In the genomic region with DNA sequence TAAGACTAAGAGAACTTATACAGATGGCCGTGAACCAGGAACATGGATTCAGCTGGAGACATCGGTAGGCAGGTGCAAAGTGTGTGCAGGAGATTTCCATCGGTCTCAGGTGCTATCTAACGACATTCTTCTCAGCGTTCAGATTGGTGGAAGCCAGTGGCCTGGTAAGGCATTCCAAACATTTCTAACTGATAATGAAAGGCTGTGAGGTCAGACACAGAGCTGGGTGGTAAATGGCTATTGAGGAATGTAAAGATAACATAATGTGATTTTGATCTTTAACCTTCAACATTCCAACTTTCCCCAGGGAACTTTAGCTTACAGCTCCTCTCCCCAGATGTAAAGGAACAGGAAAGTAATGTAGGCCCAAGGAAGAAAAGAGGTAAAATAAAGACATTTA, we compare ENCODE assay signal across 20 mouse cellular contexts.
DNase-seq lines count a peak whose midpoint lies in the region; ATAC-seq and TF ChIP-seq lines count a peak whose summit lies in the region.
"Had no signal": no experiment of that assay in that cellular context is flagged by ENCODE, and none has a peak within 500 bp of the region (broad histone marks: within the 10 kb centered on the region; RNA-seq: fewer than 3 reads in every experiment).

No protein-coding gene starts in this region.

- no peak for ATAC-seq in embryonic facial prominence, embryonic 11.5 days (replicated peaks; ENCODE audit: insufficient number of reproducible peaks, low FRiP score, low TSS enrichment, low read depth)
- ATAC-seq in kidney, postnatal 0 days (replicated peaks; ENCODE audit: low FRiP score, low read depth) = no peak
- ATAC-seq in kidney, embryonic 16.5 days (ENCODE audit: low FRiP score, low TSS enrichment) = no peak
- ATAC-seq in intestine, embryonic 16.5 days = peak; percentile 64; the same call in 1 of the 2 replicates
- ATAC-seq: activated CD4-positive, CD25-positive, alpha-beta regulatory T cell, adult 4 months; forebrain, embryonic 15.5 days; hindbrain, postnatal 0 days; Patski had no signal

- no peaks in the 10 kb centered on the region for H3K27me3 ChIP-seq in embryonic facial prominence, embryonic 11.5 days (ENCODE audit: control insufficient read depth, insufficient read depth, low read length)
- H3K27me3 ChIP-seq in embryonic facial prominence, embryonic 10.5 days (replicated peaks; ENCODE audit: low read depth, poor library complexity, severe bottlenecking) = no peaks in the 10 kb centered on the region
- no peaks in the 10 kb centered on the region for H3K27me3 ChIP-seq in kidney, postnatal 0 days (ENCODE audit: insufficient read depth, low read length)
- H3K27me3 ChIP-seq in kidney, embryonic 16.5 days (ENCODE audit: insufficient read depth, low read length) = no peaks in the 10 kb centered on the region
- H3K27me3 ChIP-seq in intestine, embryonic 16.5 days (replicated peaks; ENCODE audit: control insufficient read depth, insufficient read depth, low read length) = no peaks in the 10 kb centered on the region
- H3K27me3 ChIP-seq: embryonic facial prominence, embryonic 12.5 days; forebrain, embryonic 15.5 days; hindbrain, embryonic 13.5 days; Patski had no signal

- TF ChIP-seq CTCF in kidney, postnatal 0 days (IDR thresholded peaks at IDR 0.05; ENCODE audit: low read depth) = no peak
- TF ChIP-seq CTCF in left cerebral cortex, adult 2 months (IDR thresholded peaks at IDR 0.05) = no peak

- intact Hi-C loops in left cerebral cortex, adult 2 months (cut with DNase I) = no loop called here

- no peaks in the 10 kb centered on the region for H3K4me1 ChIP-seq in embryonic facial prominence, embryonic 11.5 days (ENCODE audit: control insufficient read depth, insufficient read depth, low read length)
- H3K4me1 ChIP-seq in embryonic facial prominence, embryonic 10.5 days = peaks cover 7% of the 10 kb centered on the region
- no peaks in the 10 kb centered on the region for H3K4me1 ChIP-seq in kidney, postnatal 0 days (replicated peaks; ENCODE audit: insufficient read depth, low read length)
- peaks cover 7% of the 10 kb centered on the region; the same call in 1 of the 2 replicates for H3K4me1 ChIP-seq in kidney, embryonic 16.5 days (ENCODE audit: insufficient read depth, low read length)
- H3K4me1 ChIP-seq in intestine, embryonic 16.5 days (ENCODE audit: control insufficient read depth, insufficient read depth, low read length) = no peaks in the 10 kb centered on the region
- H3K4me1 ChIP-seq: embryonic facial prominence, embryonic 12.5 days; forebrain, embryonic 15.5 days had no signal

- H3K36me3 ChIP-seq in embryonic facial prominence, embryonic 11.5 days (replicated peaks; ENCODE audit: control insufficient read depth, insufficient read depth, low read depth, low read length) = no peaks in the 10 kb centered on the region
- no peaks in the 10 kb centered on the region for H3K36me3 ChIP-seq in embryonic facial prominence, embryonic 10.5 days (replicated peaks)
- H3K36me3 ChIP-seq in kidney, postnatal 0 days (ENCODE audit: insufficient read depth, low read length) = no peaks in the 10 kb centered on the region
- H3K36me3 ChIP-seq in kidney, embryonic 16.5 days (ENCODE audit: insufficient read depth, low read length) = no peaks in the 10 kb centered on the region
- H3K36me3 ChIP-seq in intestine, embryonic 16.5 days (ENCODE audit: control insufficient read depth, insufficient read depth, low read length) = no peaks in the 10 kb centered on the region
- H3K36me3 ChIP-seq: embryonic facial prominence, embryonic 12.5 days; forebrain, embryonic 15.5 days; heart, embryonic 10.5 days; hindbrain, embryonic 13.5 days had no signal

- H3K4me2 ChIP-seq in embryonic facial prominence, embryonic 11.5 days (ENCODE audit: low read depth, low read length) = no peak overlapping the region
- no peak overlapping the region for H3K4me2 ChIP-seq in kidney, postnatal 0 days (ENCODE audit: low read length)
- no peak overlapping the region for H3K4me2 ChIP-seq in kidney, embryonic 16.5 days (replicated peaks; ENCODE audit: low read depth, low read length)
- H3K4me2 ChIP-seq in intestine, embryonic 16.5 days (ENCODE audit: low read depth, low read length) = no peak overlapping the region
- H3K4me2 ChIP-seq: embryonic facial prominence, embryonic 12.5 days; forebrain, embryonic 15.5 days; hindbrain, embryonic 13.5 days had no signal

- H3K4me3 ChIP-seq in embryonic facial prominence, embryonic 11.5 days (ENCODE audit: low read depth, low read length) = no peak overlapping the region
- H3K4me3 ChIP-seq in embryonic facial prominence, embryonic 10.5 days = no peak overlapping the region
- H3K4me3 ChIP-seq in kidney, postnatal 0 days (replicated peaks; ENCODE audit: low read depth, low read length) = no peak overlapping the region
- no peak overlapping the region for H3K4me3 ChIP-seq in kidney, embryonic 16.5 days (ENCODE audit: low read length)
- no peak overlapping the region for H3K4me3 ChIP-seq in intestine, embryonic 16.5 days (ENCODE audit: low read length)
- no peak overlapping the region for H3K4me3 ChIP-seq in left cerebral cortex, adult 2 months
- H3K4me3 ChIP-seq: embryonic facial prominence, embryonic 12.5 days; forebrain, embryonic 15.5 days; heart, embryonic 10.5 days; hindbrain, embryonic 13.5 days had no signal

- H3K27ac ChIP-seq in embryonic facial prominence, embryonic 11.5 days (replicated peaks; ENCODE audit: low read depth, low read length) = no peak overlapping the region
- H3K27ac ChIP-seq in embryonic facial prominence, embryonic 10.5 days (replicated peaks) = no peak overlapping the region
- no peak overlapping the region for H3K27ac ChIP-seq in kidney, postnatal 0 days
- H3K27ac ChIP-seq in kidney, embryonic 16.5 days (ENCODE audit: low read length) = no peak overlapping the region
- H3K27ac ChIP-seq in intestine, embryonic 16.5 days (ENCODE audit: low read length) = no peak overlapping the region
- H3K27ac ChIP-seq in left cerebral cortex, adult 2 months = no peak overlapping the region
- H3K27ac ChIP-seq: embryonic facial prominence, embryonic 12.5 days; forebrain, embryonic 15.5 days; heart, embryonic 10.5 days; hindbrain, embryonic 13.5 days; hindbrain, postnatal 0 days had no signal

- 60% methylated on average over 5 of the region's 5 CpGs for WGBS in embryonic facial prominence, embryonic 11.5 days
- WGBS in embryonic facial prominence, embryonic 10.5 days = 53% methylated on average over 5 of the region's 5 CpGs
- WGBS in kidney, postnatal 0 days = 67% methylated on average over 5 of the region's 5 CpGs
- 64% methylated on average over 5 of the region's 5 CpGs for WGBS in kidney, embryonic 16.5 days
- WGBS in intestine, embryonic 16.5 days = 29% methylated on average over 5 of the region's 5 CpGs

- H3K9me3 ChIP-seq in embryonic facial prominence, embryonic 11.5 days (replicated peaks; ENCODE audit: control insufficient read depth, low read length) = no peaks in the 10 kb centered on the region
- no peaks in the 10 kb centered on the region for H3K9me3 ChIP-seq in embryonic facial prominence, embryonic 10.5 days
- no peaks in the 10 kb centered on the region for H3K9me3 ChIP-seq in kidney, postnatal 0 days (replicated peaks; ENCODE audit: low read length)
- no peaks in the 10 kb centered on the region for H3K9me3 ChIP-seq in kidney, embryonic 16.5 days (ENCODE audit: low read length)
- H3K9me3 ChIP-seq in intestine, embryonic 16.5 days (ENCODE audit: control insufficient read depth, low read length) = no peaks in the 10 kb centered on the region
- H3K9me3 ChIP-seq: embryonic facial prominence, embryonic 12.5 days; forebrain, embryonic 15.5 days; heart, embryonic 10.5 days; hindbrain, embryonic 13.5 days had no signal

- peak; percentile 15 for DNase-seq in embryonic facial prominence, embryonic 11.5 days (ENCODE audit: low spot score)
- DNase-seq in embryonic facial prominence, embryonic 10.5 days (ENCODE audit: low spot score) = no peak
- peak; percentile 2 for DNase-seq in kidney, postnatal 0 days (ENCODE audit: low spot score)
- DNase-seq in left cerebral cortex, adult 2 months (ENCODE audit: extremely low spot score in 1 of 2, low spot score in 2 of 2) = no peak
- no peak for DNase-seq in urinary bladder, adult 2 months (ENCODE audit: low spot score)
- DNase-seq: adrenal gland, postnatal 25 days; cerebellum, adult 2 months; cerebellum, postnatal 10 days; gastrocnemius, postnatal 36 days; heart, adult 18-20 months; heart, postnatal 10 days had no signal

- no peak overlapping the region for H3K9ac ChIP-seq in embryonic facial prominence, embryonic 11.5 days (replicated peaks; ENCODE audit: low read length)
- H3K9ac ChIP-seq in kidney, postnatal 0 days (ENCODE audit: low read depth, low read length) = no peak overlapping the region
- H3K9ac ChIP-seq in kidney, embryonic 16.5 days (replicated peaks; ENCODE audit: low read length) = no peak overlapping the region
- no peak overlapping the region for H3K9ac ChIP-seq in intestine, embryonic 16.5 days (ENCODE audit: low read depth, low read length)
- H3K9ac ChIP-seq: embryonic facial prominence, embryonic 12.5 days; forebrain, embryonic 15.5 days; hindbrain, embryonic 13.5 days had no signal

Comparison
In these comparisons a context has a peak if more than half of its experiments do, and no peak if none do; other contexts are left out.
1. DNase-seq: peak in embryonic facial prominence, embryonic 11.5 days (single experiment) and kidney, postnatal 0 days (single experiment); none in embryonic facial prominence, embryonic 10.5 days (single experiment), left cerebral cortex, adult 2 months (0 of 2) and urinary bladder, adult 2 months (single experiment).